Mouse (Mus musculus): Measurements from ENCODE around the gene P2rx6. TPM values are rescaled to one million over a fixed set of nuclear protein-coding genes. Genes with fewer than 3 reads are reported as not detected.

P2rx6 gene
- polyA plus RNA-seq, 1 experiment from 2014 or later, result 0.63 TPM

DNA sequence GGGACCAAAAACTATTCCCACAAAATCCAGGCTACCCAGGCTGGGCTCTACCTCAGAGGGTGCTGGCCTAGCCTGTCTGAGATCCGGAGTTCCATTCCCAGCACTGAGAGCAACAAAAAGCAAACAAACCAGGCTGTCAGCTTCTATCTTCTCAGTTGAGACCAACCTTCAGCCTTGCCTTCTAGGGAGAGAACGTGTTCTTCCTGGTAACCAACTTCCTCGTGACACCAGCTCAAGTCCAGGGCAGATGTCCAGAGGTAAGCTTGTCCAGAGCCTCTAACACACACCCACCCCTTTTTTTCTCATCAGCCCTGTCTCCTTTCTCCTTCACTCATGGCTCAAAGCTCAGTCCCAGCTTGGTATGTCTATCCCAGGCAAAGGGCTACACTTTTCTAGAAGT is 3.1 kb downstream of the P2rx6 start:
- 70% methylated on average over 3 of the region's 3 CpGs for WGBS
- H3K9me3 ChIP-seq (ENCODE audit: control insufficient read depth, low read length), result no peaks in the 10 kb centered on the region
- no peak for ATAC-seq (ENCODE audit: low FRiP score)
- no peak overlapping the region for H3K4me2 ChIP-seq (replicated peaks; ENCODE audit: low read depth, low read length)
- no peaks in the 10 kb centered on the region for H3K36me3 ChIP-seq (ENCODE audit: control insufficient read depth, insufficient read depth, low read length)
- H3K9ac ChIP-seq (ENCODE audit: low read depth, low read length), result no peak overlapping the region
- peaks cover 4% of the 10 kb centered on the region for H3K4me1 ChIP-seq (replicated peaks; ENCODE audit: control insufficient read depth, insufficient read depth, low read length)
- H3K27me3 ChIP-seq (ENCODE audit: control insufficient read depth, insufficient read depth, low read length), result no peaks in the 10 kb centered on the region; the same call in 1 of the 2 replicates
- no peak for DNase-seq (ENCODE audit: low spot score)
- no peak overlapping the region for H3K4me3 ChIP-seq (ENCODE audit: low read depth, low read length)
- no peak overlapping the region for H3K27ac ChIP-seq (ENCODE audit: low read depth, low read length)

- no peaks in the 10 kb centered on the region for H3K9me3 ChIP-seq (ENCODE audit: control insufficient read depth, low read length)
- ATAC-seq (ENCODE audit: low FRiP score), result no peak
- 35% methylated on average over 4 of the region's 4 CpGs for WGBS
- H3K36me3 ChIP-seq (ENCODE audit: control insufficient read depth, insufficient read depth, low read length), result no peaks in the 10 kb centered on the region
- DNase-seq (ENCODE audit: low spot score), result no peak
- no peak overlapping the region for H3K4me3 ChIP-seq (ENCODE audit: low read depth, low read length)
- H3K9ac ChIP-seq (ENCODE audit: low read depth, low read length), result no peak overlapping the region
- no peaks in the 10 kb centered on the region for H3K4me1 ChIP-seq (replicated peaks; ENCODE audit: control insufficient read depth, insufficient read depth, low read length)
- H3K27me3 ChIP-seq (ENCODE audit: control insufficient read depth, insufficient read depth, low read length), result no peaks in the 10 kb centered on the region; the same call in 1 of the 2 replicates
- no peak overlapping the region for H3K4me2 ChIP-seq (replicated peaks; ENCODE audit: low read depth, low read length)
- H3K27ac ChIP-seq (ENCODE audit: low read depth, low read length), result no peak overlapping the region
Measured at GRCm38 (mm10) chr16:17566186-17566585, 4.5 kb downstream of the P2rx6 start.

DNA sequence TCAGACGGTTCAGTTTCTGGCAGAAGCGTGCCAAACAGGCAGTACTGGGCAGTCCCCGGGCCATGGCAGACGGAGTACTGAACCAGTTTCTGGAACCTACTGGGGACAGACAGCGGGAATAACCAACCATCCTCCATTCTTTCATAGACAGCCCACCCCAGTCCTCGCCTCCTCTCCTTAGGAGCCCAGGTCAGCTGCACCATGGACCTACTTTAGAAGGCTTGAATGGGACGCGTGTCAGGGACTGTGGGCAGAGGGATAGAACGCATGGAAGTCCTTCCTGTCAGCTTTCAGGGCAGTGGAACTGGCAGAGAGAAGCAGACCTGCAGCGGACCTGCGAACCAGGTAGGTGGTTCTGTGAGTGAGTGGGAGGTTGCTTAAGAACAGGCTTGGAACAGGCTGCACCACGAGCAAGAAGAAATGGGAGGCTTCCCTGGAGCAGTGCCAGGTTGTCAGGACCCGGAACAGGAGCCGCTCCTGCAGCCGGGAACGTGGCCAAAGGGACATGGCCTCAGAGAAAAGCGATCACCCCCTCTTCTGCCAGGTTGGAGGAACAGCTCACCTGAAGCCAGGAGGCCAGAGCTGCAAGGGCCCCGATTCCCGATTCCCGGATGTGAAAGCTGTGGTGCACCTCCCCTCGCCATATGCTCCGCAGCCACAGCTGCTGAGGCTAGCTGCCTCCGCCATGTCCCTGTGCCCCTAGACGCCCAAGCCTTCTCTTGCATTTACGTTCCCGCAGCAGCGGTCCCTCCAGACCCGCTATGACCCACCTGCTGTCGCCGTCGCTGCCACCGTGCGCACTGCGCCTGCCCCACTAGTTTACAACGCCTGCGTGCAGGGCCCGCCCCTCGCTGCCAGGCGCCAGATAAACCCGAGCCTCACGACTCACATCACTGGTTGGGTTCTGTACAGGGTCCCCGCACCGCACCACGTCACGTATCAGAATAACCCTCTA is 14.5 kb downstream of the P2rx6 start:
- H3K4me3 ChIP-seq (ENCODE audit: low read depth, low read length), result peak overlapping the region; percentile 36
- peak overlapping the region; percentile 68 for H3K4me2 ChIP-seq (replicated peaks; ENCODE audit: low read depth, low read length)
- no peaks in the 10 kb centered on the region for H3K9me3 ChIP-seq (ENCODE audit: control insufficient read depth, low read length)
- H3K36me3 ChIP-seq (ENCODE audit: control insufficient read depth, insufficient read depth, low read length), result no peaks in the 10 kb centered on the region
- no peak overlapping the region for H3K27ac ChIP-seq (ENCODE audit: low read depth, low read length)
- 13% methylated on average over 45 of the region's 45 CpGs for WGBS
- H3K27me3 ChIP-seq (ENCODE audit: control insufficient read depth, insufficient read depth, low read length), result peaks cover 21% of the 10 kb centered on the region; the same call in 1 of the 2 replicates
- ATAC-seq (ENCODE audit: low FRiP score) (peak; percentile 51; the same call in 1 of the 2 replicates), DNase-seq (ENCODE audit: low spot score) (peak; percentile 52)
- peak overlapping the region; percentile 59; the same call in 1 of the 2 replicates for H3K9ac ChIP-seq (ENCODE audit: low read depth, low read length)
- no peaks in the 10 kb centered on the region for H3K4me1 ChIP-seq (replicated peaks; ENCODE audit: control insufficient read depth, insufficient read depth, low read length)

DNA sequence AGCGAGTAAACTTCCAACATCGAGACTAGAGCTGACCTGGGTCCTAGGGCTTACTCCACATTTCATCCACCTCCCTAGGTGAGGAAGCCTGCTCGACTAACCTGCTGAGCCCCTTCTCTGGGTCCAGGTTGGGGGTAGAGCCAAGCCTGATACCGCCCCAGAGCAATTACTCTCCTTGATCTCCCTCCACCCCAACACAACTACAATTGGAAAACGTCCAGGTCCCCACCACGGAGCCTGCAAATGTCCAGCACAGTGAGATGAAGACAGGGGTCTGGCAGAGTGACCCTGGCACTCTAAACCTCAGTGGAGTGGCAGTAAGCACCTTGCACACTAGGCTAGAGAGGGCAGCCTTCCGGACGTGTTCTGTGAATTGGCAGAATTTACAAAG is 15.1 kb downstream of the P2rx6 start:
- Histone ChIP-seq H3K4me3 (ENCODE audit: low read depth, low read length) (peak overlapping the region; percentile 36; the same call in 1 of the 2 replicates), H3K4me1 (replicated peaks; ENCODE audit: control insufficient read depth, insufficient read depth, low read length) (no peaks in the 10 kb centered on the region), H3K27ac (ENCODE audit: low read depth, low read length) (no peak overlapping the region), H3K9me3 (ENCODE audit: control insufficient read depth, low read length) (no peaks in the 10 kb centered on the region), H3K27me3 (ENCODE audit: control insufficient read depth, insufficient read depth, low read length) (peaks cover 21% of the 10 kb centered on the region; the same call in 1 of the 2 replicates), H3K36me3 (ENCODE audit: control insufficient read depth, insufficient read depth, low read length) (no peaks in the 10 kb centered on the region), H3K4me2 (replicated peaks; ENCODE audit: low read depth, low read length) (peak overlapping the region; percentile 68), H3K9ac (ENCODE audit: low read depth, low read length) (peak overlapping the region; percentile 59; the same call in 1 of the 2 replicates)
- DNase-seq (ENCODE audit: low spot score) (no peak), ATAC-seq (ENCODE audit: low FRiP score) (no peak; the same call in 1 of the 2 replicates)
- 21% methylated on average over 8 of the region's 8 CpGs for WGBS

DNA sequence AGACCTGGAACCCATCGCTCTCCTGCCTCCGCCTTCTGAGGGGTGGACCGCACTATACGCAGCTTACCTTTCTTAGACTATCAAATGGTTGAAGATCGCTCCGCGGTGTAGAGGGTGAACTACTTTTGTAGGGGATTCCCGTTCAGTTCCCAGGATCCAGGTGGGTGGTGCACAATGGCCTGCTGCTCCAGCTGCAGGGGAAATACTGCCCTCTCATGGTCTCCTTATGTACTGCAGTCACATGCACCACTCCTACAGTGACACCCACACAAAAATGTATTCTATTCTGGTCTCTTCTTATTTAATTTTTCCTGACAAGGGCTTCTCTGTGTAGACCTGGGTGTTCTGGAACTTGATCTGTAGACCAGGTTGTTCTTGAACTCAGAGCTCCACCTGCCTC is 21.4 kb downstream of the P2rx6 start, which contains the start of gene Slc7a4:
Slc7a4 (minus strand) TSS at position 151 of the 400 bp plus-strand sequence.
- DNase-seq (ENCODE audit: low spot score) (peak; percentile 61), ATAC-seq (ENCODE audit: low FRiP score) (no peak)
- H3K27me3 ChIP-seq (ENCODE audit: control insufficient read depth, insufficient read depth, low read length), result no peaks in the 10 kb centered on the region
- no peak within 1 kb of the TSS for H3K27ac ChIP-seq (ENCODE audit: low read depth, low read length)
- WGBS, result 14% methylated on average over 8 of the region's 8 CpGs
- no peak within 1 kb of the TSS for H3K4me2 ChIP-seq (replicated peaks; ENCODE audit: low read depth, low read length)
- H3K9me3 ChIP-seq (ENCODE audit: control insufficient read depth, low read length), result no peaks in the 10 kb centered on the region
- H3K9ac ChIP-seq (ENCODE audit: low read depth, low read length), result no peak within 1 kb of the TSS
- H3K4me1 ChIP-seq (replicated peaks; ENCODE audit: control insufficient read depth, insufficient read depth, low read length), result no peaks in the 10 kb centered on the region
- no peak within 1 kb of the TSS for H3K4me3 ChIP-seq (ENCODE audit: low read depth, low read length)
- H3K36me3 ChIP-seq (ENCODE audit: control insufficient read depth, insufficient read depth, low read length), result no peaks in the 10 kb centered on the region

DNA sequence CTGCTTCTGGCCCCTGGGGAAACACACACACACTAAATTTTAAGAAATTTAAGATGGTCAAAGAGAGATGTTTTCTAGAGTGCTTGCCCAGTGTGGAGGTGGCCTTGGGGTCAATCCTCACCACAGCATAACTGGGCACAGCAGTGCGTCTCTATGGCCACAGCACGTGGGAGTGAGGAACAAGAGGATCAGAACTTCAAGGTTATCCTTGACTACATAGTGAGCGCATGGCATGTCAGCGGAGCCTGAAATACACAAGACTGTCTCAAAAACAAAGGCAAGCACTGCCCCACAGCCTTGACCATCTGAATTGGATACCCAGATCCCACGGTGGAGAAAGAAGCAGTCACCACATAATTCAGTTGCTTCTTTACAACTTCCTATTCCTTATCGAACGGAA is 22.9 kb downstream of the P2rx6 start:
- WGBS, result 83% methylated on average over 7 of the region's 7 CpGs
- Histone ChIP-seq H3K27ac (ENCODE audit: low read depth, low read length) (no peak overlapping the region), H3K4me1 (replicated peaks; ENCODE audit: control insufficient read depth, insufficient read depth, low read length) (no peaks in the 10 kb centered on the region)

DNA sequence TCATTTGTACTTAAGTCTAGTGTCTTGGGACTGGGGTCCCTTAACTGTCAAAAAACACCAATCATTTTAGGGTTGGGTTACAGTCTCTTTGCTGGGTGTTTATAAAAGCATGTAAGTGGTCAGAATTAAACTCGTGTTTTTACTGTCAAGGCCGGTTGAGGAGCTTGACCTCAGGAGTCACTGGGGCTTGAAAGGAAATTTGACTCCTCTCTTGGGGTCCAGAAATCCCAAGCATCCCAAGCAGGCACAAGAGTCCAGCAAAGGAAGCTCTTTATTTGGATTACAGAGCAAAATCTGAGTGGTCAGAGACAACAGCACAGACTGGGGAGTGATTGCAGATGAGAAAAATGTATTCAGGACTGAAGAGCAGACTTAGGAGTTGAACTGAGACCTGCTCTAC is 29.0 kb downstream of the P2rx6 start:
- DNase-seq (ENCODE audit: low spot score), result no peak
- WGBS, result 40% methylated on average over 2 of the region's 2 CpGs

More for the DNA sequence above, 22.9 kb downstream of the P2rx6 start:
- Histone ChIP-seq H3K4me3 (ENCODE audit: low read depth, low read length) (no peak overlapping the region), H3K9ac (ENCODE audit: low read depth, low read length) (no peak overlapping the region), H3K36me3 (ENCODE audit: control insufficient read depth, insufficient read depth, low read length) (no peaks in the 10 kb centered on the region), H3K9me3 (ENCODE audit: control insufficient read depth, low read length) (no peaks in the 10 kb centered on the region), H3K4me2 (replicated peaks; ENCODE audit: low read depth, low read length) (no peak overlapping the region), H3K27me3 (ENCODE audit: control insufficient read depth, insufficient read depth, low read length) (no peaks in the 10 kb centered on the region)
- ATAC-seq (ENCODE audit: low FRiP score) (no peak), DNase-seq (ENCODE audit: low spot score) (no peak)

DNA sequence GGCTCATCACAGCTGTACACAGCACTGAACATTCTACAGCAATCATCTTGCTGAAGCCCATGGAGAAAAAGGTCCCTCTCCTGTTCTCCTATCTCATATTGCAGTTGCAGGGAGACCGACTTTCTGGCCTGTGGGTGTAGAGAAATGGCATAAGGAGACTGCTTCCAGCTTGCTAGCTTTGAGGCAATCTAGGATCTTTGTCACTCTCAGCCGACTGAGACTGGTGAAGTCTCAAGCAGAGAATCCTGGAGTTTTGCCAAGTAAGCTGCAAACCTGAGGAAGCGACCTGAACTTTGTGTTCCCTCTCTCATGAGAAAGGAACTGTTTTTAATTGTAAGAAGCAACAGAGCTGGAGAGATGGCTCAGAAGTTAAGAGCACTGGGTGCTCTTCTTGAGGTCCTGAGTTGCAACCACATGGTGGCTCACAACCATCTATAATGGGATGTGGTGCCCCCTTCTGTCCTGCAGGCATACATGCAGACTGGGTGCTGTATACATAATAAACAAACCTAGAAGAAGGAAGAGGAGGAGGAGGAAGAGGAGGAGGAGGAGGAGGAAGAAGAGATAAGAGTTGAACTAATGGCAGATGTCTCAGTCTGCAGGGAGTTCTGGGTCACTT is 39.4 kb downstream of the P2rx6 start:
- no peak overlapping the region for H3K4me3 ChIP-seq (ENCODE audit: low read depth, low read length)
- DNase-seq (ENCODE audit: low spot score), result no peak

More for the DNA sequence above, 29.0 kb downstream of the P2rx6 start:
- no peaks in the 10 kb centered on the region for H3K27me3 ChIP-seq (ENCODE audit: control insufficient read depth, insufficient read depth, low read length)
- no peak overlapping the region for H3K4me3 ChIP-seq (ENCODE audit: low read depth, low read length)
- no peaks in the 10 kb centered on the region for H3K4me1 ChIP-seq (replicated peaks; ENCODE audit: control insufficient read depth, insufficient read depth, low read length)
- H3K9me3 ChIP-seq (ENCODE audit: control insufficient read depth, low read length), result no peaks in the 10 kb centered on the region
- no peaks in the 10 kb centered on the region for H3K36me3 ChIP-seq (ENCODE audit: control insufficient read depth, insufficient read depth, low read length)
- no peak for ATAC-seq (ENCODE audit: low FRiP score)
- H3K4me2 ChIP-seq (replicated peaks; ENCODE audit: low read depth, low read length), result no peak overlapping the region
- no peak overlapping the region for H3K27ac ChIP-seq (ENCODE audit: low read depth, low read length)
- no peak overlapping the region for H3K9ac ChIP-seq (ENCODE audit: low read depth, low read length)

More for the DNA sequence above, 39.4 kb downstream of the P2rx6 start:
- no peaks in the 10 kb centered on the region for H3K36me3 ChIP-seq (ENCODE audit: control insufficient read depth, insufficient read depth, low read length)
- H3K9ac ChIP-seq (ENCODE audit: low read depth, low read length), result no peak overlapping the region
- H3K9me3 ChIP-seq (ENCODE audit: control insufficient read depth, low read length), result no peaks in the 10 kb centered on the region
- 72% methylated on average over 3 of the region's 3 CpGs for WGBS
- H3K4me2 ChIP-seq (replicated peaks; ENCODE audit: low read depth, low read length), result no peak overlapping the region
- no peaks in the 10 kb centered on the region for H3K27me3 ChIP-seq (ENCODE audit: control insufficient read depth, insufficient read depth, low read length)
- ATAC-seq (ENCODE audit: low FRiP score), result no peak
- H3K27ac ChIP-seq (ENCODE audit: low read depth, low read length), result no peak overlapping the region
- H3K4me1 ChIP-seq (replicated peaks; ENCODE audit: control insufficient read depth, insufficient read depth, low read length), result no peaks in the 10 kb centered on the region
